Mouse (Mus musculus) liver, embryonic 14.5 days (tissue): Measurements from ENCODE around the gene Tpm3.
A peak's percentile ranks its signal among the peaks of the same experiment; 100 is the strongest.

Experiments used
- CTCF ChIP-seq: IDR thresholded peaks from 2 replicates; pipeline ENCODE4 v1.5.1; 2016; ENCODE audit warnings: antibody characterized with exemption, low read depth, control low read depth
- EP300 ChIP-seq: IDR thresholded peaks from 2 replicates; pipeline ENCODE4 v1.6.1; 2016; ENCODE audit warnings: antibody characterized with exemption, low read depth

GRCm38 (mm10) chr3:90136660-90137059, 64.2 kb downstream of the Tpm3 start:
- TF ChIP-seq CTCF: peak; percentile 30; the same call in 1 of the 2 replicates
- TF ChIP-seq EP300: no peak
